Mouse (Mus musculus): ENCODE results near the gene Banf2. TPM values are rescaled to one million over a fixed set of nuclear protein-coding genes. Genes with fewer than 3 reads are reported as not detected.

Gene Banf2
- polyA plus RNA-seq, 1 experiment: not detected

DNA sequence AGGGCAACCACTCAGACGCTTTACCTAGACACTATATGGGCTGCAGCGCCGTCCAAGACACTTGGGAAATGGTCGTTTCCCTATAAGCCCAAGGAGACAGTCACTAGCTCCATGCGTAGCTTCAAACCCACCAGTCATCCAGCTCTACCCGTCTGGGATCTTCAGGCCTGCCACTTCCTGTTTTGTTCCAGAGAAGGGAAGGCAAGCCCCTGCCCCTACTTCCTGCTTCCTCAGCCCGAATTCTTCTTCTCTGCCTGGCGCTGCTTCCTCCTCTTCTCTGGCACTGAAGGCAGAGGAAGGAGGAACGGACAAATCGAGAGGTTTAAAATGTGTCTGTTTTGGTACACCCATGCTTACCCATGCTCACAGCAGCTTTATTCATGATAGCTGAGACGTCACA is 14.1 kb downstream of the Banf2 start:
- 75% methylated on average over 11 of the region's 11 CpGs for WGBS

DNA sequence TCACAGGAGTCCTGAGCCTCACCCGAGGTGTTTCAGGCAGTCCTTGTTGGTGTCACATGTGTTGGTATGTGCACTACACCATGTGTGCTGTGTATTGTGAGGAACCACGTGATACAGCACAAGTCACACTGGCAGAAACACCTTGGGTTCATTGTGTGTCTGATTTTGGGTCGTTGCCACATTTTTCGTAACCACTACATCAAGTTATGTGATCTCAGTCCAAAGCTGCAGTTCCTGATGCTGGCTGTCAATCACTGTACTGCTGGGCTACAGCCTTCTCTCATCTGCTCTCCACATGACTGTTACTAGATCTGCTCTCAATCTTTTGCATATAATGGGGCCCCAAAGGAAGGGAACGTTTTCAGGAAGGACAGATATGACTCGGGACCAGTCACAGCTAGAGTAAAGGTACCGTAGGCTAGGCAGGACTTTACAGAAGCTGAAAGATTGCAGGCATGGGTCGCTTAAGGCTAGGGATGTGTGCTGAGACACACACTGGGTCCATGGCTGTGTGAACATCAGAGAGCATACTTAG is 17.4 kb downstream of the Banf2 start:
- Histone ChIP-seq H3K4me3 (ENCODE audit: low read depth, low read length) (no peak overlapping the region), H3K4me1 (ENCODE audit: control insufficient read depth, insufficient read depth, insufficient read length, low read length) (no peaks in the 10 kb centered on the region), H3K36me3 (ENCODE audit: control insufficient read depth, insufficient read depth, low read length) (no peaks in the 10 kb centered on the region), H3K27me3 (ENCODE audit: control insufficient read depth, insufficient read depth, low read length) (no peaks in the 10 kb centered on the region), H3K27ac (ENCODE audit: insufficient read depth, low read depth, low read length) (no peak overlapping the region)
- no peak for TF ChIP-seq CTCF (IDR thresholded peaks at IDR 0.05; ENCODE audit: extremely low read depth, insufficient read length, insufficient replicate concordance, low read depth, low read length)
- WGBS: 65% methylated on average over 8 of the region's 8 CpGs

More for the DNA sequence above, 14.1 kb downstream of the Banf2 start:
- no peaks in the 10 kb centered on the region for H3K4me1 ChIP-seq (ENCODE audit: control insufficient read depth, insufficient read depth, insufficient read length, low read length)
- TF ChIP-seq POLR2A (IDR thresholded peaks at IDR 0.05; ENCODE audit: low read depth, low read length) (no peak), CTCF (IDR thresholded peaks at IDR 0.05; ENCODE audit: extremely low read depth, insufficient read length, insufficient replicate concordance, low read depth, low read length) (no peak)
- no peak overlapping the region for H3K27ac ChIP-seq (ENCODE audit: insufficient read depth, low read depth, low read length)
- H3K4me3 ChIP-seq (ENCODE audit: low read depth, low read length): no peak overlapping the region
- no peaks in the 10 kb centered on the region for H3K27me3 ChIP-seq (ENCODE audit: control insufficient read depth, insufficient read depth, low read length)
- no peaks in the 10 kb centered on the region for H3K36me3 ChIP-seq (ENCODE audit: control insufficient read depth, insufficient read depth, low read length)

DNA sequence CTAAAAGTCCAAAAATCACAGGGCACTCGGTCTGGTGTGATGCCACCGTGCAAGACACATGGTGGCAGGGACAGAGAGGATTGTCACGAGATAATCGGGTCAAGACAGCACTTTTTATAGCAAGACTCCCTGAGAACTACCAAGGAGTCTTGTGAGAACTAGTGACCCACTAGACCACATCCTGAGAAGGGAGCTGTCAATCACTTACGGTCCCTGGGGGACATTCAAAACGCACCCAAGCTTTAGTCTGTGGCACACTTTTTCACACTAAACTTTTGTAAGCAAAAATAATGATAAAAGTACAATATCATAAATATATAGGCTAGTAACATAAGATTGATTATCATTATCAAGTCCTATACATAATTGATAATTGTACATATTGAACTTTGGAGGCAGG is 18.0 kb downstream of the Banf2 start:
- no peaks in the 10 kb centered on the region for H3K4me1 ChIP-seq (ENCODE audit: control insufficient read depth, insufficient read depth, insufficient read length, low read length)
- no peak for TF ChIP-seq POLR2A (IDR thresholded peaks at IDR 0.05; ENCODE audit: low read depth, low read length)
- no peak for TF ChIP-seq CTCF (IDR thresholded peaks at IDR 0.05; ENCODE audit: extremely low read depth, insufficient read length, insufficient replicate concordance, low read depth, low read length)
- 88% methylated on average over 6 of the region's 6 CpGs for WGBS
- H3K27me3 ChIP-seq (ENCODE audit: control insufficient read depth, insufficient read depth, low read length): no peaks in the 10 kb centered on the region
- no peak overlapping the region for H3K27ac ChIP-seq (ENCODE audit: insufficient read depth, low read depth, low read length)
- H3K36me3 ChIP-seq (ENCODE audit: control insufficient read depth, insufficient read depth, low read length): no peaks in the 10 kb centered on the region
- no peak overlapping the region for H3K4me3 ChIP-seq (ENCODE audit: low read depth, low read length)

DNA sequence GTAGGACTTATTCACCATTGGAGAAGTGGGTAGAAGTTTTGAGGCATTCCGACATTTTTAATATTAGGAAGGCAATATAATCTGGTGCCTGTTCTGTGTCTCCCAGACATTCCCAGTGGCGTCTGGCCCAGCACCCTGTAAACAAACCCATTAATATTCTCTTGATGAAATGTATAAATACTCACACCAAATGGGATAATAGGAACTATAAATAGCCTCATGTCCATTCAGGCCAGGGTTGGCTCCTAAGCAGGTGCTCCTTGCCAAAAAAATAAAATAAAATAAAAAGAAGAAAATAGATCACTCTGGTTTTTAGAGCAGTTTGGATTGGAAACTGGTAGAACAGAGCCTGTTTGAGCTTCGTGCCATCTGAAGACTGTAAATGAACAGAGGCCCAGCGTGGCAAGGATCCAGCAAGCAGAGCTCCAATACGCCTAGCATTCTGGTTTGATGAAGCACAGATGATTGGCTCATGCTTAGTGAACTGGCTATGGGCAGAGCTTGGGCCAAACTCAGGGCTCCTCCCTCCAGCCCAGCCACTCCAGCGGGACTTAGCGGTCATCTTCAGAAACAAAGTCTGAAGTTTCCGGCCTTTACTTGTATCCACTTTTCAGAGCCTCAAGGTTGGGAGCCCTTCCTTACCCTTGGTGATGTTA is 19.7 kb downstream of the Banf2 start:
- H3K27ac ChIP-seq (ENCODE audit: insufficient read depth, low read depth, low read length): no peak overlapping the region

DNA sequence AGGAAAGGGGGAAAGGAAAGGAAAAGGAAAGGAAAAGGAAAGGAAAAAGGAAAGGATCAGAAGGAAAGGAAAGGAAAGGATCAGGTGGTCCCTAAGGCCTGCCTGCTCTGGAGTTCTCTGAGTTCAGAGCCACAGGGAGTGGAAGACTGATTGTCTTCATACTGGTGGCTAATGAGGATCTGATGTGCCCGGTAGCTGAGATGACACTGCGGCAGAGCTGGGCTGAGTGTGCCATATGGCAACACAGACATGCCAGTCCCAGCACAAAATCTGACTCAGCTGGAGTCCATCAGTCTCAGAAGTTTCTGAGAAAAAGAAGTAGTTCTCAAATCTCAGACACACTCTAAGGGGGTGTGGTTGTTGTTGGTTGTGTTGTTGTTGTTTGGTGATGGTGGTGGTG is 24.9 kb downstream of the Banf2 start:
- H3K36me3 ChIP-seq (ENCODE audit: control insufficient read depth, insufficient read depth, low read length): no peaks in the 10 kb centered on the region
- no peak overlapping the region for H3K27ac ChIP-seq (ENCODE audit: insufficient read depth, low read depth, low read length)
- H3K4me3 ChIP-seq (ENCODE audit: low read depth, low read length): no peak overlapping the region
- 93% methylated on average over 2 of the region's 2 CpGs for WGBS
- H3K4me1 ChIP-seq (ENCODE audit: control insufficient read depth, insufficient read depth, insufficient read length, low read length): no peaks in the 10 kb centered on the region
- no peaks in the 10 kb centered on the region for H3K27me3 ChIP-seq (ENCODE audit: control insufficient read depth, insufficient read depth, low read length)
- no peak for TF ChIP-seq CTCF (IDR thresholded peaks at IDR 0.05; ENCODE audit: extremely low read depth, insufficient read length, insufficient replicate concordance, low read depth, low read length)
- TF ChIP-seq POLR2A (IDR thresholded peaks at IDR 0.05; ENCODE audit: low read depth, low read length): no peak

More for the DNA sequence above, 19.7 kb downstream of the Banf2 start:
- no peak for TF ChIP-seq POLR2A (IDR thresholded peaks at IDR 0.05; ENCODE audit: low read depth, low read length)
- TF ChIP-seq CTCF (IDR thresholded peaks at IDR 0.05; ENCODE audit: extremely low read depth, insufficient read length, insufficient replicate concordance, low read depth, low read length): no peak
- Histone ChIP-seq H3K4me3 (ENCODE audit: low read depth, low read length) (no peak overlapping the region), H3K36me3 (ENCODE audit: control insufficient read depth, insufficient read depth, low read length) (no peaks in the 10 kb centered on the region), H3K4me1 (ENCODE audit: control insufficient read depth, insufficient read depth, insufficient read length, low read length) (no peaks in the 10 kb centered on the region), H3K27me3 (ENCODE audit: control insufficient read depth, insufficient read depth, low read length) (no peaks in the 10 kb centered on the region)
- 81% methylated on average over 8 of the region's 8 CpGs for WGBS

DNA sequence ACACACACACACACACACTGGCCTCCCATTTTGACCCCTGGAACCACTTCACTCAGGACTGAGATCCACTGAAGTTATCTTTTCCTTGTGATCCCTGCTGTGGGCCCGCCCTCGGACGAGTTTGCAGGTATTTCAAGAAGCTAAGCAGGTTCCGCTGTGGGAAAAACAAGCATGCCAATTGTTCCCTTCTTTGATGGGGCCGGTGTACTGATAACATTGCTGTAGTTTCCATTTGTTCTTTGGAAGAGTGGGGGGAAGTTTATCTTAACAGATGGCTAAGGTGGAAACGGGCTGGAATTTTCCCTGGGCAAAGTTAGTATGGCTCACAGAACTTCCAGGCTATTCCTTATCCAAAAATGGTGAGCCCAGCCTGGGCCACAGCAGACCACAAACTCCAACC is 28.8 kb downstream of the Banf2 start:
- 24% methylated on average over 6 of the region's 6 CpGs for WGBS
- no peak overlapping the region for H3K27ac ChIP-seq (ENCODE audit: insufficient read depth, low read depth, low read length)
- H3K4me3 ChIP-seq (ENCODE audit: low read depth, low read length): no peak overlapping the region
- no peaks in the 10 kb centered on the region for H3K4me1 ChIP-seq (ENCODE audit: control insufficient read depth, insufficient read depth, insufficient read length, low read length)
- H3K27me3 ChIP-seq (ENCODE audit: control insufficient read depth, insufficient read depth, low read length): no peaks in the 10 kb centered on the region
- H3K36me3 ChIP-seq (ENCODE audit: control insufficient read depth, insufficient read depth, low read length): no peaks in the 10 kb centered on the region
- TF ChIP-seq POLR2A (IDR thresholded peaks at IDR 0.05; ENCODE audit: low read depth, low read length) (no peak), CTCF (IDR thresholded peaks at IDR 0.05; ENCODE audit: extremely low read depth, insufficient read length, insufficient replicate concordance, low read depth, low read length) (no peak)

DNA sequence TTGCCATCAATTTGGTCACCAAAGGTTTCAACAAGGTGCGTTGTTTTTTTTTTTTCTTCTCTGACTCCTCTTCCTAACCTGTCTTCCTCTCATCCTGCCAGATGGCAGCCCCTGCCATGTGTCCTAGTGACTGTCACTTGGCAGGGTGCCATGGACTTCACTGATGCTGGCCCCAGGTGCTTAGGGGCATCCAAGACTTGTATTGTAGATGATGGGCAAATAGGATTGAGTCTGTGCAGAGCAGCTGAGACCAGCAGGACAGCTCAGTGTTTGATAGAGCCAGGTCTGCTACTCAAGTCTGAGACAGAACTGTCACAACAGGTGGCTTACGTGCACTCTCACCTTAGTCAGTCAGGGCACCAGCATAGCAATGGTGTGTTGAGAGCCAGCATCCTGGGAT is 32.6 kb downstream of the Banf2 start:
- Histone ChIP-seq H3K27ac (ENCODE audit: insufficient read depth, low read depth, low read length) (no peak overlapping the region), H3K4me3 (ENCODE audit: low read depth, low read length) (no peak overlapping the region), H3K36me3 (ENCODE audit: control insufficient read depth, insufficient read depth, low read length) (no peaks in the 10 kb centered on the region), H3K4me1 (ENCODE audit: control insufficient read depth, insufficient read depth, insufficient read length, low read length) (peaks cover 4% of the 10 kb centered on the region; the same call in 1 of the 2 replicates), H3K27me3 (ENCODE audit: control insufficient read depth, insufficient read depth, low read length) (no peaks in the 10 kb centered on the region)
- TF ChIP-seq CTCF (IDR thresholded peaks at IDR 0.05; ENCODE audit: extremely low read depth, insufficient read length, insufficient replicate concordance, low read depth, low read length): no peak
- TF ChIP-seq POLR2A (IDR thresholded peaks at IDR 0.05; ENCODE audit: low read depth, low read length): no peak
- WGBS: 99% methylated on average over 2 of the region's 2 CpGs
